Mouse (Mus musculus): ENCODE measurements around the gene Dhx8.

- TF ChIP-seq ZKSCAN1 (IDR thresholded peaks at IDR 0.05; ENCODE audit: low read depth, low read length) (no peak), POLR2AphosphoS5 (IDR thresholded peaks at IDR 0.05; ENCODE audit: borderline replicate concordance, low read depth, low read length) (no peak), EP300 (IDR thresholded peaks at IDR 0.05; ENCODE audit: low read depth in 1 of 2, low read length in 2 of 2) (no peak), CTCF (IDR thresholded peaks at IDR 0.05 in 2 of 3, conservative IDR thresholded peaks at IDR 0.05 in 1 of 3; ENCODE audit: control insufficient read depth in 1 of 3, insufficient read depth in 1 of 3, low read depth in 2 of 3, low read length in 3 of 3, poor library complexity in 1 of 3, severe bottlenecking in 1 of 3) (no peak), USF1 (IDR thresholded peaks at IDR 0.05; ENCODE audit: low read depth, low read length) (no peak), GATA1 (IDR thresholded peaks at IDR 0.05; ENCODE audit: low read depth, low read length) (no peak), SIN3A (IDR thresholded peaks at IDR 0.05; ENCODE audit: low read length) (no peak), POLR2A (IDR thresholded peaks at IDR 0.05; ENCODE audit: control insufficient read depth in 1 of 2, insufficient read depth in 1 of 2, low read depth in 1 of 2, low read length in 2 of 2, poor library complexity in 1 of 2) (no peak), TAL1 (IDR thresholded peaks at IDR 0.05; ENCODE audit: low read length) (no peak), TBP (IDR thresholded peaks at IDR 0.05; ENCODE audit: low read depth, low read length) (no peak), JUND (IDR thresholded peaks at IDR 0.05; ENCODE audit: low read depth, low read length) (no peak)
Observed at GRCm38 (mm10) chr11:101733596-101733995, 877 bp downstream of the Dhx8 start.
